Mouse (Mus musculus) testis, postnatal 10 days (tissue): ENCODE results near the gene Mpp2.

Experiments used
- DNase-seq: peaks from one replicate; pipeline ENCODE4 v3.0.0; 2021; ENCODE audit warnings: low spot score

Mpp2 gene

DNA sequence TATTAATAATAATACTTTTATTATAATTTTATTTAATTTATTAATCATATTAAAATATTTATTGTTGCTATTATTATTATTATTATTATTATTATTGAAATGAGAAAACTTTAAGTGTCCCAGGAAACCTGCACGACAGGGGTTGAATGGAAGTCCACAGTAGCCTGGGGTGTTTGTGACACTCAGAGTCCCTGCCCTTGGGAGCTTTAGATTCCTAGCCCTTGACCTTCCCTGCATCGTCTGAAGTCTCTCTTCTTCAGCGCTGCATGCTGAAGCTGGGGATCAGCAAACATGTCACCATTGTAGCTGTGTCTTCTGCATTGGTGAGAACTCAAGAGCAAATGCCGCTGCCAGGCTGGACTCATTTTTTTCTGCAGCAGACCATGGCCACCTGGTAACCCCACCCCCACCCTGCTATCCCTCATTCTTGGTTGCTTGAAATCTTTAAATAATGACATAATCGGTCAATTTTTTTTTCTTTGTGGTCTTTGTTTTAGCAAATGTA lies 52.8 kb downstream of the Mpp2 start:
- no peak for DNase-seq

DNA sequence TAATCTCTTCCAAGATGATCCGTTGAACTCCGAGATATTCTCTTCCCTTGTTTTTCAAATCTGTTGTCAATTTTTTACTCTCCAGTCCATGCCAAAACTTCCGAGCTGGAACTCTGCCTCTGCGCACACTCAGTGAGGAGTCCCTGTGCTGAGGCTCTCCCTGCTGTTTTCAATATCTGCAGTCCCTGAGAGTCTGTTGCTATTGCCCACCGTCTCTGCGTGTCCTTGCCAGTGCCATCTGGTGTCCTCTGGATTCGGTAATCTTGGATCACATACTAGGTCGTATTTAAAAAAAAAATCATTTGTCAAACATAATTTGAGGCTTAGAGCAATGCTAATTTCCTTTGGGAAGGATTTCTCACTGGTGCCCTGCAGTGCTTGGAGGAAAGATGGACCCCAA lies 53.4 kb downstream of the Mpp2 start:
- DNase-seq, result no peak

DNA sequence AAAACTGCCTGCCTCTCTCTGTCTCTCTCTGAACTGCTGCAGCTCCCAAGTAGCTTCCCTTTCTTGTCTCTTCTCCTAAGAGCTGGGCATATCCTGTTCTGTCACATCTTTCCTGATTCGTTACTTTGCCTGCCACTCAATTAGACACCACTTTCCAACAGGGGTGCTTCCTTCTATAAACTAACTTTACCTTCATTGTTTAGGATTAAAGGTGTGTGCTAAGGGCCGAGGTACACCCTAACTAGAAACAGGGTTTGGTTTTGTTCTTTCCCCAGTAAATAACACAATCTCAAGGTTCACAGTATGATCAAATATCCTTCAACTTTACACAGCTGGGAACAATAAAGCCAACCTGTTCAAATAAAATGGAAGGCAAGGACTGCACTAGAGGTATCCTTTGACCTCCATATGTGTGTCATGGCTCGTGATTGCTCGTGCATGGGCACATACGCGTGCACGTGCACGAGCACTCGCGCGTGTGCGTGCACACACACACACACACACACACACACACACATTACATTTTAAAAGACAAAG lies 55.2 kb downstream of the Mpp2 start:
- no peak for DNase-seq

DNA sequence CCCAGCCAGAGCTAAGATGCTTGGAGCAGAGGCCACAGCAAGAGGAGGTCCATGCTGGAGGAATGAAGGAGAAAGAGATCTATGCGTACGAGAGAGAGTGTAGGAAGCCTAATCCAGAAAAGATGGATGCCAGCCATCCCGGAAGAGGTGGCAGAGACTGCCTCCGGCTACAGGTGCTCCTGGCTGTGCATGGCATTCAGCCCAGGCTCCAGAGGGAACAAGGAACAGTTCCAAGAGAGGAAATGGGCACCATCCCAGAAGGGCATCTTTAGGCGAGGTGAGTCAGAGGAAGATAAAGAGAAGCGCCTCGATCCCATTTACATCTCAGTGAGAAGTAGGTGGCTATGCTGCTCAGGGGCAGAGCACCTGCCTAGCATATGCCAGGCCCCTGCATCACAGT lies 57.2 kb downstream of the Mpp2 start:
- DNase-seq, result no peak

DNA sequence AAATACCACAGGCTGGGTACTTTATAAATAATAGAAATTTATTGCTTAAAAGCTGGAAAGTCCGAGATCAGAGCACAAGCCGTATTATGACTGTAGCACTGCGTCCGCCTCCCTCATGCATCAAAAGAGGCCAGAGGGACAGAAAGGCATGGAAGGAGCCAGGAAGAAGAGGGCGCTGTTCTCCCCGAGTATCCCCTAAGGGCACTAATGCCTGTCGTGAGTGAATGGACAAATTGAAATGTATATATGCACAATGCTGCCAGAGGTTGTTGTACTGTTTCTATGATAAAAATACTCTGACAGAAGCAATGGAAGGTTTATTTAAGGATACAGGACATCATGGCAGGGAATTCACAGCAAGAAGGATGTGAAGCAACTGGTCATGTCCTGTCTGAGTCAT lies 58.3 kb downstream of the Mpp2 start:
- DNase-seq, result no peak

DNA sequence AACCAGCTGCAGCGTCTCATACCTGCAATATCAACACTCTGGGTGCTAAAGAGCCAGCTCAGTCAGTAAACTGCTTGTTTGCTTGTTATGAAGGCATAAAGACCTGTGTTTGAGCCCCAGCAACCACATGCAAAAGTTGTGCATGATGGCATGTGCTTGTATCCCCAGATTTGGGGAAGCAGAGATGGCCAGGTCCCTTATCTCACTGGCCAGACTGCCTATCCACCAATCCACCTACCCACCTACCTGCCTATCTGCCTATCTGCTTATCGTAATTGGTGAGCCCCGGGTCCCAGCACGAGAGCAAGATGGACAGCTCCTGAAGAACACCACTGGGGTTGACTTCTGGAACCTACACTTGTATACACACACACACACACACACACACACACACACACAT lies 59.0 kb downstream of the Mpp2 start:
- DNase-seq, result no peak

DNA sequence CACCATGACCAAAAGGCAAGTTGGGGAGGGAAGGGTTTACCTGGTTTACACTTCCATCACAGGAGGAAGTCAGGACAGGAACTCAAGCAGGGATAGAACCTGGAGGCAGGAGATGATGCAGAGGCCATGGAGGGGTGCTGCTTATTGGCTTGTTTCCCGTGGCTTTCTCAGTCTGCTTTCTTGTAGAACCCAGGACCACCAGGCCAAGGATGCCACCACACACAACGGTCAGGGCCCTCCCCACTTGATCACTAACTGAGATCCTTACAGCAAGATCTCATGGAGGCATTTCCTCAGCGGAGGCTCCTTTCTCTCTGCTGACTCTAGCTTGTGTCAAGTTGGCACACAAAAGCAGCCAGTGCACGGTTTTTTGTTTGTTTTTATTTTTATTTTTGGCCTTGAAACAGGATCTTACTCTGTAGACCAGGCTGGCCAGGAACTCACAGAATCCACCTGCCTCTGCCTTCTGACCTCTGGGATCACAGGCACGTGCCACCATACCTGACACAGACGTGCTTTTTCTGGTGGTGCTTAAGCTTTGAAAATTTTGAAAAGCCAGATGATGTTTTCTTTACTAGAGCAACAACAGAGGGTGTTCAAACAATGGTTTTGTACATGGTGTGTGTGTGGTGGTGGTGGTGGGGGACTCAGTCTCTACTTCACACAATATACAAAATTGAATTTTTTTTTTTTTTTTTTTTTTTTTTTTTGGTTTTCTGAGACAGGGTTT lies 60.1 kb downstream of the Mpp2 start, which contains the start of gene Mpp3:
Gene Mpp3 (minus strand): TSS at position 375 of the 730 bp plus-strand sequence.
- no peak for DNase-seq

DNA sequence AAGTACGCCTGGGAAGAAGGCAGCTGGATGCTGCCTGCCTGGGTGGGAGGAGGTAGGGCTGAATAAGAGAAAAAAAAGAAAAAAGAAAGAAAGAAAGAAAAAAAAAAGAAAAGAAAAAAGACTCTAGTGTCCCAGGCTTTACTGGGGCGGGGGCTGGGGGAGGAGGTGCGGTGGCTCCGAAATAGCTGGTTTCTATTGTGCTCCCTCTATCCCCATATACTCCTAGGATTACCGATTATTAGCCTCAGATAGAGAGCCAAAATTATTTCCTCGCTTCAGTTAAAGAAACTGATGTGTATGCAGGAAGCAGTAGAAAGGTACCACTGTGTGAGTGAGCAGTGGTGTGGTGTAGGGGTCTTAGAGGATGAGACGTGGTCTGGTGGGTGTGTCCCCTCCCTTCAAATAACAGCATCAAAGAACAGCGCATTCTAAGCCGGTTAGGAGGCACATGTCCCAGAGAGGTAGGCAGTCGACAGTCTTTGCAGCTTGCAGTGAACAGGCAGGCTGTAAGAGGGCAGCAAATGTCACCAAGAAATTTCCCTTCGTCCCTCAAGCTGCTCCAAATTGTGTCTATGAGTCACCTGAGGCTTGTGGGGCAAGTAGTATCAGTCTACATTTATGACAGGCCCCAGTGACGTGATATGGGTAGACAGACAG lies 60.8 kb downstream of the Mpp2 start:
- no peak for DNase-seq

DNA sequence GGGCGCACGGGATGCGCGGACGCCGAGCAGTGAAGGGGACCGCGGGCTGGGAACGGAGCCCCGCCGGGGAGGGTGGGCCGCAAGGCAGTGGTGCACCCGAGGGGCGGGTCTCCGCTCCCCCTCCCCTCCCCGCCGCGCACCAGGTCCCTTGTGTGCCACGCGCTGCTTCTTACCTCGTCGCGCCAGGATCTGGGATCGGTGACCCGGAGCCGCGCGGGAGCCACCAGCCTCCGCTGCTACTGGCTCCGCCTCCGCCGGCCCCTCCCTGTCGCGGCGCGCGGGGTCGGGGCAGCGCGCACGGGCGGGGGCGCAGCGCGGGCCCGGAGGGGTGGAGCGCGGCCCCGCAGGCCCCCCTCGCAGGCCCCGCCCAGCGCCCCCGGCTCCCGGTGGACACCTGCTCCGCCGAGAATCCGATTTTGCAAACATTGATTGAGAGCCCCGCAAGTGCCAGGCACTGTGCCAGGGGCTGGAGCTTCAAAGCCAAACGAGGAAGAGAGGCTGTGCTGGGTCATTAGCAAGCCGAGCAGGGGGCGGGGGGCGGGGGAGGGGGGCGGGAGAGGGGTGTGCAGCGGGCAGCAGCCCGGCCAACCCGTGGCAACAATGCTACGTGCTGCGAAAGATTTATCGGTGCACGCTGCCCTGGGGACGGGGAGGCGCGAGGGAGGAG lies 61.5 kb downstream of the Mpp2 start:
- peak; percentile 86 for DNase-seq

DNA sequence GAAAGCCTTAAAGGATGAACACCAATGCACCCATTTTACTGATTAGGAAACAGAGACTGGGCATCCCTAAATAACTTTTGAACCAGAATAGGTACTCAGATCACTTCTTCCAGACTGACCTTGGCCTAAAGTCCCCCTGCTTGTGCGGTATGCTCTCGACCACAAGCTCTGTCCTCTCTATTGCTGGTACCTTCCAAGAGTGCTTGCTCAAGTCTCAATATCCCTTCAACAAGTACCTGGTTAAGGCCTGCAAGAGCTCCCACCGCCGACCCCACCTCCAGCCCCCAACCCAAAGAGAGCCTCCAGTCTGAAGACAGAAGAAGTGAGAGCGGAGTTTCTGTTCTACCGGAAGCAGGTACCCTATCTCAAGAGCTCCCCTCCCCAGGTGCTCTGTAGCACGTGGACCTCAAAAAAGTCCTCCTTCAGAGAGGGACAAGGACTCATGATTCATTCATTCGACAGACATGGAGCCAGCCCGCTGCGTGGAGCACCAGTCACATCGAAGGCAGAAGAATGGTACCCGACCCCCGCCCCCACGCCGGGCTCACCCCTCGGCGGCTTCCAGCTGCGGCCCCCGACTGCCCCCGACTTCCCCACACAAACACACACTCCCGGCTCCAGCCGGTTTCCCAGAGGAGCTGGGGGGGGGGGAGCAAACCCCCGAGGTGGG lies 62.2 kb downstream of the Mpp2 start:
- DNase-seq, result peak; percentile 67

DNA sequence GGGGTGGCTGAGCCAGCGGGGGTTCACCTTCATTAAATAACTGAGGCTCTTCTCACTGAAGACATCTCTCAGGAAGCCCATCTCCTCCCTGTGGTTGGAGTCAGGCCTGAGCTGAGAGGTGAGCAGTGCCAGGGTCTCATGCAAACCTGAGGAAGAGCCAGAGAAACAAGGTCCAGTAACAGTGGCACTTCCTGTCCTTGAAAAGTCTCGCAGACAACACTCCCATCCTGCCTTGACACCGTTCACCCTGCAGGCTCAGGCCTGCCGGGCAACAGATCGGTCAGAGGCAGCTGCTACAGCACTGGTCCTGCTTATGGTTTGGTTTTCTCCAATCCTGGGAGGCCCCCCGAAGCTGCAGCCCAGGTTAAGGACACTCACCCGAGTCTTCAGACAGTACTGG lies 63.0 kb downstream of the Mpp2 start:
- no peak for DNase-seq

DNA sequence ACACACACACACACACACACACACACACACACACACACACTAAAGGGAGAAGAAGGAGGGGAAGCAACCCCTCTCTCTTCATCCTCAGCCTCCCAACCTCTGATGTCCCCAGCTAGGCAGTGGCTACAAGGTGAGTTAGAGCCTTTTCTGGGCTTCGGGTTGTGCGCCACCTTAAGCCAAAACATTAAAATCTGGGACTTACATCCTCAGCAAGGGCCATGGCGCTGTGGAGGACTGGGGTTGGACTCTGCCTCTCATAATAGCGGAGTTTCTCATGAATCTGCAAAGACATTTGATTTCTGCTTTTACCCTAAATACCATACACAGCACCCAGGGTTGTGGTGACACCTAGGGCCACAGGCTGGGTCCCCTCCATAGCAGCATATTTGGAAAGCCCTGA lies 63.4 kb downstream of the Mpp2 start:
- no peak for DNase-seq

DNA sequence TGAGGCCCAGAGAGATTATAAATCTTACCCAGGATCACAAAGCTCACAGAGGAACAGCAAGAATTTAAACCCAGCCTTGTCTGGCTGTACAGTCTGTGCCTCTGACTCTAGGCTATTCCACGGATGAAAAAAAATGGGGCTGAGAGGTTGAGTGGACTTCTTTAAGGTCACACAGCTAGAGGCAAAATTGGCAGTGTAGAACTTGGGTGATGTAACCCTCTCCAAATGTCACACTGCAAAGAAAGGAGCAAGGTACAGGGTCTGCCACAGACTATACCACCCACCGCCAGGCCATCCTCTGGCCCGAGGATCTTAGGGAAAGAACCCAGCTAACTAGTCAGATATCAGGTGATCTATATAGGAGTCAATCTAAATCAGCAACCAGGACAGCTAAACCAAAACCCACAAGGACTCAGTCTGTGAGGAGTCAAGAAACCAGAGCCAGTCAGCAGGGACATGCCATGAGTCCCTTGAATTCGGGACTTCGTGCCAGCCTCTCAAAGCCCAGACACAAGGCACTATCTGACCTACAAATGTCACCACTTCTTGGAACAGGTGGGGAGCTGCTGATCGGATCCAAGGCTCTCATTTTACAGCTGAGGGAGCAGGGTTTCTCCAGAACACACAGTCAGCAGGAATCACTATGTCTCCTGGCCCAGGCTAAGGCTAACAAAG lies 64.1 kb downstream of the Mpp2 start:
- DNase-seq, result no peak

DNA sequence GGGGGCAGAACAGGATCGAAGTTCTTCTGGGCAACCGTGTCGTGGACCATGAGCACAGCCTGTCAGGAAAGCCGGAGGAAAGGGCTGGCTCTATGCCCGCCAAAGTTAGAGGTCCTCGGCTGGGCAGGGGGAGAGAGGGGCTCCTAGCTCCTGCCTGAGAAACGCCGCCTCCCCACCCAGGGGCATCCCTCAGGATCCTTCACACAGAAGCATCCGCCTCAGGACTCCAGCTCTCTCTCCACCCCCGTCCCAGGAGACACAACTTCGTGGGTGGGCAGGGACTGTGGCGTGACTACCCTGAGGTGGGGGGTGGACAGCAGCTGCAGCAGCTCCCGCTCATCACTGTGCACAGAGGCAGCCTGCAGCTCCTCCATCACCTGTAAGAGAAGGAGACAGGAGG lies 64.9 kb downstream of the Mpp2 start:
- no peak for DNase-seq

DNA sequence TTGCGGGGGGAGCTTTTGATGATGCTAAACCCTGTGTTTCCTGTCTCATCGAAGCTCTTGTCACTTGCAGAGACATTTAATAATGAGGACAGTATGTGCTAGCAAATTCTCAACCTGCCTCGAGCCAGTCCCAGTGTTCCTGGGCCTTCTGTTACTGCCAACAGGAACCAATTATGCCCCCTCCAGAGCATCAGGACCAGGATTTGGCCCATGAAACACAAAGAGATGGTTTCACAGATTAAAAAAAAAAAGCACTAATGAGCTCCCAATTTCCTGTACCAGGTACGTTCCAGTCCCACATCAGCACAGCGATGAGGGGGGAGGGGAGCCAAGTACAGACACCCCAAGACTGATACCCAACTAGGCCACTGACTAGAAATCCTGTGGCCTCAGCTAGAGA lies 67.1 kb downstream of the Mpp2 start:
- DNase-seq, result no peak

DNA sequence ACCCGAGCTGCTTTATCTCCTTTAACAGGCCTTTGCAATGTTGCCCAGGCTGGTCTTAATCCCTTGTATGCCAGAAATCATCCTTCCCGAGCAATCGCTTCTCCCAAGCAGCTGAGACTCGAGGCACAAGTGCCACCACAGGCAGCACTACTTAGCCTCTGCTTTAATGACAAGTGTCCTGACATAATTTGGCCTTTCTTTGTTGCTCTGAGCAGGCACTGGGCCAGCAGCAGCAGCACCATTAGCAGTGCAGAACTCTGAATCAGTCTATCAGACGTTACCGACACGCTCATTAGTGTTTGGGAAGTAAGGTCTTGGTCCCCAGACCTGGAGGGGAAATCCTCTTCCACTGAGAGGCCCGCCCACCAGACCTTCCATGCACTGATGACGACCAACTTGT lies 68.6 kb downstream of the Mpp2 start:
- no peak for DNase-seq

DNA sequence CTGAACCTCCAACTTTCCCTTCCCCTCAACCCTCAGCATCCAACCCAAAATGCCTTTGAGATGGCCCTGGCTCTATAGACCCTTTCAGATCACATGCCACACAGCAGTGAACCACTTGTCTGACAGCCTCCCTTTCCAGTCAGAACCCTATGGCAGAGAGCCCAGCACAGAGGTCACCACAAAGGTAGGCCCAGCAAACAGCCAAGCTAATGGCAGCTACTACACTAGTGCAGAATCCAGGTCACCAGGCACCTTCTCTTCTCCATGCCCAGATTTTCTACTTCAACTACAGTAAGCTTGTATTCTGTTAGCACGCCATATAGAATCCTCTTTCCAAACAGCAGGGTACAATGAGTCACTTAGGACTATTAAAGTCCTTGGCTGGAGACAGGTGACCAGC lies 72.2 kb downstream of the Mpp2 start:
- no peak for DNase-seq

DNA sequence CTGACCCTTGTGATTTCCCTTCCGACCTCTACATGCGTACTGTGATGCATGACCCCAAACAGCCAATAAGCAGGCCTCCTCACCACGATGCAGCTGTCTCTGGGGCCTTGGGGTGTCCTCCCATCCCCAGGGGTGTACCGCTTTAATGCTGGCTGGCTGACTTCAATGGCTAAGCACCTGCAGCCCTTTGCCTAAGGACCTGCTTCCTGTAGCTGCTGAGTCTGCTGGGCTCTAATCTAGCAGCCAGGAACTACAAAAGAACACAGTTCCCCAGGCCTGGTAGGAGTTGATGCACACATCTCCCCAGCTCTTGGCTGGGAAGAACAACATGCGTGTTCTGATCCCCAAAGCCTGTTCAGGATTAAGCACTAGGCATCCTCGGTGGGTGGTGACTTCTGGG lies 72.8 kb downstream of the Mpp2 start:
- DNase-seq, result no peak

DNA sequence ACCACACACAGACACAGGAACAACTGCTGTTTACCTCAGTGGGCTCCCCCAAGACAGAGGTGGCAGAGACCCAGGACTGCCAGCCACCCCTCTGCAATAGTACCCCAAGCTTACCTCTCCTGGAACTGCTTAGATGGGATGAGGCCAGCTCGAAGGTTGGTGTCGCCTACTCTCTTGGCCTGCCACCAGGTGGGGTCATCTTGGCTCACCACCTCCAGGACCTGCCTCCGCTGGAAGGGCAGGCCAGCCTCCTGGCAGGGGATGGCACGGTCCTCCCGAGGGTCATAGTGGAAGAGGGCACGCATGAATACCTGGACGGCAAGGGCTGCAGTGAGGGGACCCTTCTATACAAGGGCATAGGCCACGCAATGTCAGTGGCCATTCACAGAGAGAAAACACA lies 75.1 kb downstream of the Mpp2 start:
- DNase-seq, result no peak

DNA sequence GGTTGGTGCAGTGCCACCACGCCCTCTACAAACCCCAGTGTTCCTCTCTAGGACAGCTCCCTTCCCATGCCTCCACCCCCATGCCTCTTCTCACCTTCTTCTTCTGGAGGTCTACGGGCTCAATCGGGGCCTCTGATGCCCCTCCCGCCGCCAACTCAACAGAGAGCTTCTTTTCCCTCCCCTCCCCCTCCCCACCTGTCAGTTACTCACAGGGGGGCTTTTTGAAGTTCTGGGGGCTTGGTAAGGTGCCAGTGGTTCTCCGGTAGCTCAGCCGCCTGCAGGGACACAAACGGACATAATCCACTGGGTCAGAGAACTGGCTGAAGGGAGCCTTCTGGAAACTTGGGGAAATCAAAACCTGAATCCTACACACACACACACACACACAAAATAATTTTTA lies 76.8 kb downstream of the Mpp2 start:
- no peak for DNase-seq

DNA sequence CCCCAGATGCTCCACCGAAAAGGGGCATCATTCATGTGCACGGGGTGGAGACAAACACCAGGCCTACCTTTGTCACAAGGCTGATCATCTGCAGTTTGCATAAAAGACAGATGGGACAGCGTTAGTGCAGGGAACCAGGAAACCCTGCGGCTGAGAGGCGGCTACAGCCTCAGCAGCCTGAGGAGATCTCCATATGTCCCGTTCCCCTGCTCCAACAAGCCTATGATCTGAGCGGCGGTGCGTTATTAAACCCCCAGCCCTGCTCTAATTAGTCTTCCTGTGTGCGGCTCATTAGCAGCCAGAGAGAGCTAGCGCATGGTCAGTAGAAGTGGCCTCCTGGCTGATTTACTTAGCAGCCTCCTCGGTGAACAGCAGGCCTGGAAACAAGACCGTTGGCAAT lies 78.2 kb downstream of the Mpp2 start:
- no peak for DNase-seq
